Mouse (Mus musculus): Measurements from ENCODE around the gene Trpm1. TPM values are rescaled to one million over a fixed set of nuclear protein-coding genes. Genes with fewer than 3 reads are reported as not detected.

Trpm1 gene
- polyA plus RNA-seq, 1 experiment from 2014 or later, result 0.47 TPM

DNA sequence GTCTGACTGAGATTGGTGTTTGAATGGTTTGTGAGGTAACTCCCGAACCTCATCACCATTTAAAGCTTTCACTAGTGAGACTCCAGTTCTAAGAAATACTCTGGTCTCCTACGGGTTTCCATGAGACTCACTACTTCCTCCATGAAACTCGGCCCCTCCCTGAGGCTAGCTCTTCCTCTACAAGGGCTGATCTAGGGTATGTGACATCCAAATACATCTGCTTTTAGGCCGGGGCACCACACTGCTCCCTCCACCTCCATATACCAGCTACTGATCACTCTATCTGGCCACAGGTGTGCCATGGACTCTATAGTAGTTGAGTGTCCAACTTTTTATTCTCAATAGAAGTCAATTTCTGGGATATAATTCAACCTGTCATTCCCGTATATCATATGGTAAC is 69.6 kb downstream of the Trpm1 start:
- no peaks in the 10 kb centered on the region for H3K36me3 ChIP-seq
- H3K27ac ChIP-seq, result no peak overlapping the region
- WGBS, result 92% methylated on average over 5 of the region's 5 CpGs
- no peak overlapping the region for H3K9ac ChIP-seq (replicated peaks)
- no peaks in the 10 kb centered on the region for H3K9me3 ChIP-seq
- no peak overlapping the region for H3K4me3 ChIP-seq (replicated peaks)
- no peak overlapping the region for H3K4me2 ChIP-seq (replicated peaks)
- H3K4me1 ChIP-seq (replicated peaks), result 0 out of 2 replicates have a peak, but pooled peaks cover 4% of the 10 kb centered on the region
- no peaks in the 10 kb centered on the region for H3K27me3 ChIP-seq
- ATAC-seq, result no peak

DNA sequence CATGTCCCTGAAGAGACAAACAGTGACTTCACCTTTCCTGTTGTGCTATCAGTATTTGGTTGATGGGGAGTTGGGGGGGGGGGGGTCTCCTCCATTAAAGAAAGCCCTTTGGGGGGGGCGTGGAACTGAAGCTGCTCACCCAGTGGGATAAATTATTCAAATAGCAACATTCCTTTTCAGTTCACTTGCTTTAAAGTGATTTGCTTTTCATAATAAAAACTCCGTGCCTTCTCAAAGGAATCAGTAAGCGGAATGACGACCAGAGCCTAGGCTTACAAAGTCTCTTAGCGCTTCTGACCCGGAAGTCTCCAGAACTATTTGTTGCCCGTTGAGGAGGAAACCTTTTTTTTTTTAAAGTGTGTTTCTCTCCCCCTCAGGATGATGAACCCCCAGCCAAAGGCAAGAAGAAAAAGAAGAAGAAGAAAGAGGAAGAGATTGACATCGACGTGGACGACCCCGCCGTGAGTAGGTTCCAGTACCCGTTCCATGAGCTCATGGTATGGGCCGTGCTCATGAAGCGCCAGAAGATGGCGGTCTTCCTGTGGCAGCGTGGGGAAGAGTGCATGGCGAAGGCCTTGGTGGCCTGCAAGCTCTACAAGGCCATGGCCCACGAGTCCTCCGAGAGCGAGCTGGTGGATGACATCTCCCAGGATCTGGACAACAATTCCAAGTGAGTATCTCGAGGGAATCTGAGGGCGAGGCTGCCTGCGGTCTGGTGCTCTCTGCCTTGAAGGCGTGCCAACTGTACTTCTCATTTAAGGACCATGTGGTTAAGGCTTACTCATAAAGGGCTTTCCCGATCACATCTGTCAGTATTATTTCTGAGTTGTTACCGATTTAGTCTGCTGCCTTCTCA is 72.9 kb downstream of the Trpm1 start:
- H3K4me1 ChIP-seq (replicated peaks), result 0 out of 2 replicates have a peak, but pooled peaks cover 4% of the 10 kb centered on the region
- H3K27ac ChIP-seq, result no peak overlapping the region
- no peaks in the 10 kb centered on the region for H3K9me3 ChIP-seq
- H3K27me3 ChIP-seq, result no peaks in the 10 kb centered on the region
- no peak overlapping the region for H3K4me2 ChIP-seq (replicated peaks)
- H3K4me3 ChIP-seq (replicated peaks), result no peak overlapping the region
- WGBS, result 72% methylated on average over 27 of the region's 27 CpGs
- no peak overlapping the region for H3K9ac ChIP-seq (replicated peaks)
- no peaks in the 10 kb centered on the region for H3K36me3 ChIP-seq
- ATAC-seq, result no peak

DNA sequence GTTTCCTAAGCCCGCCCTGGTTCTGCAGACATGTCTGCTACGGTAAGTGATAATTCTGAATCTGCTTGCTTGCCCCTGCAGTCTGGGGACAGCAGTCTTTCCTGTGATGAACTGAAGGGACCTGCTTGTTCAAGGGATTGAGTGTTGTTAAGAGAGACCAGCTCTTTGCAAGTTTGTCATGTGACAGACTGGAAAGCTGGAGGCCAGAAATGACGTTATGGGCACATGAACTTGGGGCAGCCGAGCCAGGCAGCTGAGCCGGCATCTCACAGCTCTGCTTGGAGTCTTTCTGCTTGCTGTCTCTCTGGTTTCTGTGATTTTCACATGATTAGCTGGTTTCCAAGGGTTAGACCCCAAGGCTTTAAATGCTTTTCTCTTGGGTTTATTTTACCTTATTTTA is 74.0 kb downstream of the Trpm1 start:
- ATAC-seq, result no peak
- no peaks in the 10 kb centered on the region for H3K9me3 ChIP-seq
- no peak overlapping the region for H3K27ac ChIP-seq
- no peak overlapping the region for H3K4me3 ChIP-seq (replicated peaks)
- H3K4me2 ChIP-seq (replicated peaks), result no peak overlapping the region
- 0 out of 2 replicates have a peak, but pooled peaks cover 4% of the 10 kb centered on the region for H3K4me1 ChIP-seq (replicated peaks)
- no peak overlapping the region for H3K9ac ChIP-seq (replicated peaks)
- H3K36me3 ChIP-seq, result no peaks in the 10 kb centered on the region
- H3K27me3 ChIP-seq, result no peaks in the 10 kb centered on the region
- 87% methylated on average over 5 of the region's 5 CpGs for WGBS

DNA sequence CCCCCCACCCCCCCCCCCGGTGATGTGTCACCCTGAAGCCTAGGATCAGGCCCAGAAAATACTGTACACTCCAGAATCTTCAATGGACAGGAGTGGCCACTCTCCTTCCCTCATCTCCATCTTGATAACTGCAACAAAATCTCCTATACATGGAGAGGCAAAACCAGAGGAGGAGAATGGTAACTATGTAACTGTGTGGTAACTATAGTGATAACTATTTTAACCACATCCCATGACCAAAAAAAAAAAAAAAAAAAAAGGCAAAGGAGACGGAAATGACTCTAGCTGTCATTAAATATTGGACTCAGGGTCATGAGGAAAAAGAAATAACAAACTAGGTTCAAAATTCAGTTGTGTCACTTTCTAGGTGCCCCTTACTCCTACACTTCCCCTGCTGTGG is 74.7 kb downstream of the Trpm1 start:
- Histone ChIP-seq H3K4me1 (replicated peaks) (0 out of 2 replicates have a peak, but pooled peaks cover 4% of the 10 kb centered on the region), H3K9me3 (no peaks in the 10 kb centered on the region), H3K27ac (no peak overlapping the region), H3K9ac (replicated peaks) (no peak overlapping the region), H3K4me3 (replicated peaks) (no peak overlapping the region), H3K4me2 (replicated peaks) (no peak overlapping the region), H3K36me3 (no peaks in the 10 kb centered on the region), H3K27me3 (no peaks in the 10 kb centered on the region)
- ATAC-seq, result no peak
- 96% methylated on average over 2 of the region's 2 CpGs for WGBS

DNA sequence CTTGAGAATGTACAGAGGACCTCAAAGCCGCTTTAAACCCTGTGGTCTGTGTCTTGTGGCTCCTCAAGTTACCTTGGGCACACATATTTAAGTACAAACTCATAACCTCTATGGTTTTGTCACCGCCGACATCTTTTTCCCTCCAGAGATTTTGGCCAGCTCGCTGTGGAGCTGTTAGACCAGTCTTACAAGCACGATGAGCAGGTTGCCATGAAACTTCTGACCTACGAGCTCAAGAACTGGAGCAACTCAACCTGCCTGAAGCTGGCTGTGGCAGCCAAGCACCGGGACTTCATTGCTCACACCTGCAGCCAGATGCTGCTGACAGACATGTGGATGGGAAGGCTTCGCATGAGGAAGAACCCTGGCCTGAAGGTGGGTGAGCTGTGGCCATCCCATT is 76.3 kb downstream of the Trpm1 start:
- H3K27me3 ChIP-seq, result no peaks in the 10 kb centered on the region
- no peak overlapping the region for H3K4me2 ChIP-seq (replicated peaks)
- H3K4me3 ChIP-seq (replicated peaks), result no peak overlapping the region
- WGBS, result 94% methylated on average over 8 of the region's 8 CpGs
- H3K9me3 ChIP-seq, result no peaks in the 10 kb centered on the region
- H3K36me3 ChIP-seq, result no peaks in the 10 kb centered on the region
- H3K4me1 ChIP-seq (replicated peaks), result 0 out of 2 replicates have a peak, but pooled peaks cover 4% of the 10 kb centered on the region
- no peak overlapping the region for H3K27ac ChIP-seq
- ATAC-seq, result no peak
- H3K9ac ChIP-seq (replicated peaks), result no peak overlapping the region

DNA sequence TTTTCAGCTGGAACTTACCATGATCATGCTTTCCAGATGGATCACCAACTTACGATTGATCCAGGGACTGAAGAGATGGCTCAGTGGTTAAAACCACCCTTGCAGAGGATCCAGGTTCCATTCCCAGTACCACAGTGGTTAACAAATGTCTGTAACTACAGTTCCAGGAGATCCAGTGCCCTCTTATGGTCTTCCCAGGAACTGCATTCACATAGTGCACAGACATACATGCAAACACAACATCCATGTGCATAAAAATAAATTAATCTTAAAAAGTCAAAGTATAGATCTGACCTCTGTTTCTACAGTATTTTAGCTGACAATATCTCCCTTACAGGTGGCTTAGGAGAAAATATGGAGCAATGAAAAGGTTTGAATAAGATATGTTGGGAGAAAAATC is 77.4 kb downstream of the Trpm1 start:
- Histone ChIP-seq H3K9ac (replicated peaks) (no peak overlapping the region), H3K27ac (no peak overlapping the region), H3K4me3 (replicated peaks) (no peak overlapping the region), H3K9me3 (no peaks in the 10 kb centered on the region), H3K4me1 (replicated peaks) (0 out of 2 replicates have a peak, but pooled peaks cover 4% of the 10 kb centered on the region), H3K4me2 (replicated peaks) (no peak overlapping the region), H3K27me3 (no peaks in the 10 kb centered on the region), H3K36me3 (no peaks in the 10 kb centered on the region)
- WGBS, result 100% methylated on average over 1 of the region's 1 CpGs
- no peak for ATAC-seq

DNA sequence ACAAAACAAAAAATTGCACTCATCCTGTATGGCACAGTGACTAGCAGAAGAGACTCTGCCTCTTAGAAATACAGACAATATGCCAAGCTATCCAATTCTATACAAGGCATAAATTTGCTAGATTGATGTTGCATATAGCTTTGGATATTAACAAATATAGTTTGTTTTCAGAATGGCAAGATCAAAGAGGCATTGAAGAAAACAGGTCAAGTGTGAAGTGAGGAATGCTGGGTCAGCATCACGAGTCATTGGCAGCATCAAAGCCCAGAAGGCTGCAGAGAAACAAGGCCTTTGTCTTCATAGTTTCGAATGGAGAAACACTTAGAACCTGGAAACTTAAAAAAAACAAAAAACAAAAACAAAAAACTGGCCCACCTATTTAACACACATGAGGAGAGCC is 78.4 kb downstream of the Trpm1 start:
- H3K4me3 ChIP-seq (replicated peaks), result no peak overlapping the region
- H3K4me1 ChIP-seq (replicated peaks), result no peaks in the 10 kb centered on the region
- H3K27ac ChIP-seq, result no peak overlapping the region
- no peaks in the 10 kb centered on the region for H3K36me3 ChIP-seq
- H3K9me3 ChIP-seq, result no peaks in the 10 kb centered on the region
- H3K27me3 ChIP-seq, result no peaks in the 10 kb centered on the region
- no peak overlapping the region for H3K4me2 ChIP-seq (replicated peaks)
- no peak for ATAC-seq
- 55% methylated on average over 2 of the region's 2 CpGs for WGBS
- no peak overlapping the region for H3K9ac ChIP-seq (replicated peaks)

DNA sequence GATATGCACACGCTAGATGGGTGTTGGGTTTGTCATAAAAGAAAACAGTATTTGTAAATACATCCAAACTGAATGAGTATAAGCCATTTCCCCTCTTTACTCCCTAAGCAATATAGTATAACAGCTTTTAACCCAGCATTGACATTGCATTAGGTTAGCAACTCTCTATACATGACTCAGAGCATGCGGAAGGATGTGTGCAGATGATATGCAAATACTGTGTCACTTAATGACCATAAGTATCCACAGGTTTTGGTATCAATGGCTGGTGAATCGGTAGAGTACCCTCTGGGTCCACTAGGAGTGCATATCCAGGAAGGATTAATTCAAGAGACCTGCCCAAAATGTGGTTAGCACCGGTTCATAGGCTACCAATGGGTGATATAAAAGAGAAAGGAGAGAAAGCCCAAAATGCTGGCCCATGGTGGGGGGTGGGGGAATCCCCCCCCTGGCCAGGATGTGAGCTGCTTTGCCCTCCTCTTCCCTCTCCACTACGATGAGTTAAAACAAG is 80.7 kb downstream of the Trpm1 start:
- H3K9me3 ChIP-seq, result no peaks in the 10 kb centered on the region
- no peak overlapping the region for H3K4me3 ChIP-seq (replicated peaks)
- H3K4me1 ChIP-seq (replicated peaks), result no peaks in the 10 kb centered on the region
- H3K9ac ChIP-seq (replicated peaks), result no peak overlapping the region
- ATAC-seq, result no peak
- no peak overlapping the region for H3K4me2 ChIP-seq (replicated peaks)
- H3K36me3 ChIP-seq, result no peaks in the 10 kb centered on the region
- no peak overlapping the region for H3K27ac ChIP-seq
- H3K27me3 ChIP-seq, result no peaks in the 10 kb centered on the region
- WGBS, result 91% methylated on average over 5 of the region's 5 CpGs

DNA sequence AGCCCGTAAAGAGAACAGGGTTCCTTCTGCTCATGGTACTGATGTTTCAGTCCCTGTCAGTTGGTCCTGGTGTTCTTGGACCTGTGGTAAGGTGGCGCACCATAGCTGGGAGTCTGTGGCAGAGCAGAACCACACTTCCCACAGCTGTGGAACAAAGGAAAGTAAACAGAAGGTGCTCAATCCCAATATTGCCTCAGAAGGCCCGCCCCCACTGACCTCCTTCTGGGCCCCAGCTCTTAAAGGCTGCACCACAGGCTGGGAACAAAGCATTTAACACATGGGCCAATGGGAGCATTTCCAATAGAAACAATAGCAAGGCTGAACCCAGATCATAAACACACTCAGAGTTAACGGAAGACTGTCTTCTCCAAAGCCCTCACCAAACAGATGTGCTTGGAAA is 82.9 kb downstream of the Trpm1 start:
- no peaks in the 10 kb centered on the region for H3K9me3 ChIP-seq
- no peak overlapping the region for H3K4me3 ChIP-seq (replicated peaks)
- H3K4me2 ChIP-seq (replicated peaks), result no peak overlapping the region
- no peaks in the 10 kb centered on the region for H3K4me1 ChIP-seq (replicated peaks)
- H3K9ac ChIP-seq (replicated peaks), result no peak overlapping the region
- H3K27me3 ChIP-seq, result no peaks in the 10 kb centered on the region
- no peak overlapping the region for H3K27ac ChIP-seq
- no peaks in the 10 kb centered on the region for H3K36me3 ChIP-seq
- ATAC-seq, result no peak
- WGBS, result 75% methylated on average over 4 of the region's 4 CpGs

DNA sequence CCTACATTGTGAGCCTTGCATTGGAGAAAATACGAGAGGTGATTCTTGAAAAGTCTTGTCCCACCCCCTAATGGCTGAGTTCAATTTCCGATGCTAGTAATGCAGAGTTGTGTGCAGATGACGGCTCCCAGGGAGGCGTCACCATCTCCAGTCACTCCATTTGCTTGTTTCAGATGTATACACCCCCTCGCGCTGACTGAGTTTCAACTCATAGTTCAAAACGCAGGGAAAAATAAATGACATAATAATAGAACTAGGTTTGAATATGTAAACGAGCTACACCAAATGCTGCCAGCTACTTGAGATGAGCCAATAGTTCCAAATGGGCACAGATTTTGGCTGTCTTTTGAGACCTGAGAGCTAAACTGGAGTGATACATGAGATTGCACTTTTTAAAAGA is 84.1 kb downstream of the Trpm1 start:
- ATAC-seq, result no peak

DNA sequence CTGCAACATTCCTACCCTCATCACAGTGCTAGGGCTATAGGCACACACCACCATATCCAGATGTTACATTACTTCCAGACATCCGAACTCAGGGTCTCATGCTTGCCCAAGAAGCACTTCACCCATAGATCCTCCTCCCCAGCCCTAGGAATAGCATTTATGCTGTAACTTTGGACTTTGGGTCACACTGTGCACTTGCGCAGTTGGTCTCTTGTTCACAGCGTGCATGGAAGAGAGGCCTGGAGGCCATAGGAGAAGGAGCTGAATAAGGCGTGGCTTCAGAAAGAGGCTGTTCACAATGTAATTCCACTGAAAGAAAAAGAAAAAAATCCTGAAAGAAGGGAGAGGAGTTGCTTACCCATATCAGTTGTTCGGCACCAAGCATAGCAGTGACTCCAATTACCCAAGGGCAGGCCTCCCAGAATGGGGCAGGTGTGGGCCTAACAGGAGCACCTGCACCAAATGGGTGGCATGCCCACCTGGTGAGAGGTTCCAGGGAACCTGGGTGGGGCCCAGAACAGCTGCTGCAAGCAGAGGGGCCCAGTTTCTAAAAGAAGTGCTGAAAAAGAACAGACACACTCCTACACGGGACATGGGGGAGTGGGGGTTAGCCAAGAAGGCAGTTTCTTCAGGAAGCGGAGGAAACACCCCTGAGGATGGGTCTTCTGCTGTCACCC is 84.9 kb downstream of the Trpm1 start:
- Histone ChIP-seq H3K27me3 (no peaks in the 10 kb centered on the region), H3K4me1 (replicated peaks) (no peaks in the 10 kb centered on the region), H3K36me3 (no peaks in the 10 kb centered on the region), H3K9me3 (no peaks in the 10 kb centered on the region), H3K27ac (no peak overlapping the region), H3K4me2 (replicated peaks) (no peak overlapping the region), H3K9ac (replicated peaks) (no peak overlapping the region), H3K4me3 (replicated peaks) (no peak overlapping the region)
- 89% methylated on average over 7 of the region's 7 CpGs for WGBS
- no peak for ATAC-seq

More for the DNA sequence above, 84.1 kb downstream of the Trpm1 start:
- Histone ChIP-seq H3K9me3 (no peaks in the 10 kb centered on the region), H3K4me2 (replicated peaks) (no peak overlapping the region), H3K27me3 (no peaks in the 10 kb centered on the region), H3K9ac (replicated peaks) (no peak overlapping the region), H3K27ac (no peak overlapping the region), H3K4me3 (replicated peaks) (no peak overlapping the region), H3K36me3 (no peaks in the 10 kb centered on the region), H3K4me1 (replicated peaks) (no peaks in the 10 kb centered on the region)
- WGBS, result 94% methylated on average over 8 of the region's 8 CpGs

DNA sequence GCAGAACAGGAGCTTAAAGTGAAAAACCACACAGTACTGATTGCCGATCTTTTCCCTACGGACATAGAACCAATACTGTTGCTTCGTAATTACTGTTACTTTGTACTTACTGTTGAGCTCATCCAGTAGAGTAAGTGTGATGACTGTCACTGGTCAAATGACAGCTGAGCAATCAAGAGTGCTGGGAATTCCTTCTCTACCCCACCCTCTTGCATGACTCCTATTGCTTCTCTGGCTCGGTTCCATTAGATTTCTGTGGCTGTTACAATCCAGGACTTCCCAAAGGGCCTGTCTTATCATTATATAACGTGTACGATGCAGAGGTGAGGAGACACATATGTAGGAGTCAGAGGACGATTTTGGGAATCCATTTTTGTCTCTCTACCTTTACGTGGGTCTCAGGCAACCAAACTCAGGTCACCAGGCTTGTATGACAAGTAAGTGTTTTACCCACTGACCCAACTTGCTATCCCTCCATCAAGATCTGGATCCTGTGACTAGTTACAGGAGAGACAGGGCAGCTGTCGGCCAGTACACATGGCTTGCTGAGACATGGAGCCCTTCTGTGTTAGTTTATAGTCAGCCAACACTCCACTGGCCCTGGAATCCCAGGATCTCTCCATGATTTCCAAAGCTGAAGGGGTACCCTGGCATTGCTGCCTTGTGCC is 85.6 kb downstream of the Trpm1 start:
- WGBS, result 90% methylated on average over 9 of the region's 9 CpGs
- Histone ChIP-seq H3K4me1 (replicated peaks) (no peaks in the 10 kb centered on the region), H3K36me3 (no peaks in the 10 kb centered on the region), H3K27me3 (no peaks in the 10 kb centered on the region), H3K4me3 (replicated peaks) (no peak overlapping the region), H3K4me2 (replicated peaks) (no peak overlapping the region), H3K9me3 (no peaks in the 10 kb centered on the region), H3K9ac (replicated peaks) (no peak overlapping the region), H3K27ac (no peak overlapping the region)
- no peak for ATAC-seq

All from midbrain, embryonic 13.5 days (tissue).